Mouse (Mus musculus) cerebellum, postnatal 4 days (tissue): ENCODE measurements around the gene Huwe1.

Experiments
- DNase-seq, 2 experiments: peaks; one replicate each; pipeline ENCODE4 v3.0.0; 2022; ENCODE audit warnings: low spot score in 2 of 2, mixed read lengths in 1 of 2

Gene Huwe1

DNA sequence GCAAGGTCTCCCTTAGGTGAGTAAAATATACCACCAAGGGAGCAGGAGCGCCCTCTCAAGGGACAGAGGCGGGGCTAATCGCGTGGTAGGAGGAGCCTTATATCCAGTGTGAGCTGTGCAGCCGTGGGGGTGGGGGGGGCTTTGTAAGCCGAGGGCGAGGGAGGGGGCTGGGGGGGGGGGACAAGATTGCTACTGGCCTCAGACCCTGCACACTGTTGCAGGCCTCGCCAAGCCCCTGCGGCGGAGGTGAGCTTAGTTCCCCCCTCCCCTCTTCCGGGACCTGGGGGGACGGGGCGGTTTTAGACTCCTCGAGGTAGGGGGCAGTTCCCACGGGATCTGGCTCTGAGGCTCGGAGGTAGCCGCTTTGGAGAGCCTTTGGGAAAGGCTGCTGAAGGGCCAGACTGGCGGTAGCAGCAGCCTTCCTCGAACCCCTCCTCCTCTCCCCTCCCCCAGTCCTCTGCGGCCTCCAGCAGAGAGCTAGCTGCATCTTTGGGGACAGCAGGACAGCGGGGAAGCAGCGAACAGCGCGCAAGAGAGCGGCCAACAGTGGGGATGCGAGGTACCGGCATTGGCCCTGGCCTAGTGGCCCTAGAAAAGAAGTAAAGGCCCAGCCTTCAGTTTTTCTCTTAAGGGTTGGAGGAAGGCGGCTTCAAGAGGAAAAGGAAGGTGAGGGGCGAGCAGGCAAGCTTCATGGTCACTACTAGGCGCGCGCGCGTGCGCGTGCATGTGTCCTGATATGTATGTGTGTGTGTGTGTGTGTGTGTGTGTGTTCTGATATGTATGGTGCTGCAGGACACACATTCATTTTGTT, at the start of gene Huwe1:
Gene Huwe1, plus strand, starts transcription at position 107 of the 811 bp plus-strand sequence.
- DNase-seq, result peak; percentile 25 to 74

DNA sequence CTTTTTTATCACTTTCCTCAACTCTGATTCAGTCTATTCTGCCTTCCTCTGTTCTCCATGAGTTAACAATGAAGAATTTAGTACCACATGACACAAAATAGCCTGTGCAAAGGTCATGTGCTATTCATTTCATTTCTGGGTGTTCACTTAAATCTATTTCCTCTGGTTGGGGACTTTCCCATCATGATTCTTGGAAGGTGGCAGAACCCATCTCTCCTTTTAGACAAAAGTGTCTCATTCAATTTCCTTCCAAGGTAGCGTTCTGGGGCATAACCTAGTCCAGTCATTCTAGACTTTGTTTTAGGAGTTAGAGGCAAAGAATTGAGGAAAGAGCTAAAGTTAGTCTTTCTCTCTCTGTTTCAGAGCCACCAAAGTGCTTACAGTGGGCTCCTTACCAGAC, 20.3 kb upstream of the Huwe1 start:
- no peak for DNase-seq

DNA sequence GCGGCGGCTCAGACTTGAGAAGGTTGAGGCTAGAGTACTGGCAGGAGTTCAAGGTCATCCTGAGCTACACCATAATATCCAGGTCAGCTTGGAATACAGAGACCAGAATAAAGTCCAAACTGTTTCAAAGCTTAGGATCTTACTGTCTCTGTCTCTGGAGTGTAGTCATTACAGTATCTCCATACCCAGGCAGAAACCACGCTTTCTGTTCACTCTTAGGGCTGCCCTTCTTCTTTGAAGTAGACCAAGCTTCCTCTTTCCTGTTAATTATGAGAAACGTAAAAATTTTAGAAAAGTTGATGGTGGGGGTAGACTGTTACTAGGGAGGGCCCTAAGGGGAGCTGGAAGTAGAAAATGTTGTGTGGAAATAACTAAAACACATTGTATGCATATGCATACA, 17.7 kb upstream of the Huwe1 start:
- no peak for DNase-seq

DNA sequence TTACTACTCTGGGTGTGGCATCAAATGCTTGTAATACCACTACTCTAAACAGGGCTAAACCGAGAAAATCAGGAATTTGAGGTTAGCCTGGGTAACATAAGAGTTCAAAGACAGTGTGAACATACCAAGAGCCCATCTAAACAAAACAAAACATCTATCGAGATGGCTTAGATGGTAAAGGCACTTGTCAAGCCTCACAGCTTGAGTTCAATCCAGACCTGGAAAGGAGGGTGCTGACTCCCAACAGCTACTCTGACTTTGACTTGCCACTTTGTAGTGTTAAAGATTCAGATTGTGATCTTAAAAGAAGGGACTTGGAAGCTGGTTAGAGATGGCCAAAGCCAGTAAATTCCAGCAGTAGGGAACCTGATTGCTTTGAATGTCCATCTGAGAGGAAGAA, 7.8 kb upstream of the Huwe1 start:
- DNase-seq, result no peak

DNA sequence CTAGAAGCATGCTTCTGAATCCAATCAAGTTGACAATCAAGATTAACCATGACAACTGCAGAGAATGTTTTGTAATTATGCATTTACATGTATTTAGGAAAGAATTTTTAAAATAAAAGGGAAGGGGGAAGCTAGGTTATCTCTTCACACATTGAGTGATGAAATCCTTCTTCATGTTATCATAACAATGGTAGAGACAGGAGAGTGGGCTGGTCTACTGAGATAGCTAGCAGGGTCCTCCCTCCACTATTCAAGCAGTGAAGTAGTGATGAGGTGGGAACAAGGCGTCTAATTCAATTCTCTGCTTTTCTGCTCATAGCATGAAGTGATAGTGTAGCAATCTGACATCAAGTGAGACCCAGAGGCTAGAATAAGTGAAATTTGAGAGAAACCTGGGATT, 2.6 kb upstream of the Huwe1 start:
- DNase-seq, result no peak

DNA sequence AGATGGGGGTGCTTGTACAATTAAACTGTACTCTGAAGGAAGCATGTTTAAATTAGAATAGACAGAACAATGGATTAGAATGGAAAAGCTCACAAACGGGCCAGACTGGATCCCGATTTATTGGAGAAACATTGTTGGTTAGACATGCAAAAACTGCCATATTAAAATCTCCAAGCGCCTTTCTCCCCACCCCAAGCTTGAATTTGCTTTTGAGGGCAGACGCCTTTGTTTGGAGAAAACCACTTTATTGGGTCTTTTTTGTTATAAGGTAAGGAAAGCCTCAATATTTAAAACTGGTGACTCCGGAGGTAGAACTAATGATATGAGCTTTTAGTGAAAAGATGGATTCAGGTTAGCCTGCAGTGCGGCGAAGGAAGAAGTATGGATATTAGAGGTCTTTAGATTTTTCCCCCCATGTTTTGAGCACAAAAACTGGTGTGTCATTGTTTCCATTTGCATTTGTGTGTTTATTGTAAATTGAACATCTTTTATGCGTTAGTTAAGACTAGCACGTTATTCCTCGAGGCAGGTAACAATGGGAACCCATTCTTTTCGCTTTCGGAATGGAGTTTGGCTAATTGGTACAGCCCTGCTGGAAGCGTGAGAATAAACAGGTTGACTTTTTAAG, 1.8 kb downstream of the Huwe1 start:
- DNase-seq, result peak in 1 of 2 experiments; percentile 1

DNA sequence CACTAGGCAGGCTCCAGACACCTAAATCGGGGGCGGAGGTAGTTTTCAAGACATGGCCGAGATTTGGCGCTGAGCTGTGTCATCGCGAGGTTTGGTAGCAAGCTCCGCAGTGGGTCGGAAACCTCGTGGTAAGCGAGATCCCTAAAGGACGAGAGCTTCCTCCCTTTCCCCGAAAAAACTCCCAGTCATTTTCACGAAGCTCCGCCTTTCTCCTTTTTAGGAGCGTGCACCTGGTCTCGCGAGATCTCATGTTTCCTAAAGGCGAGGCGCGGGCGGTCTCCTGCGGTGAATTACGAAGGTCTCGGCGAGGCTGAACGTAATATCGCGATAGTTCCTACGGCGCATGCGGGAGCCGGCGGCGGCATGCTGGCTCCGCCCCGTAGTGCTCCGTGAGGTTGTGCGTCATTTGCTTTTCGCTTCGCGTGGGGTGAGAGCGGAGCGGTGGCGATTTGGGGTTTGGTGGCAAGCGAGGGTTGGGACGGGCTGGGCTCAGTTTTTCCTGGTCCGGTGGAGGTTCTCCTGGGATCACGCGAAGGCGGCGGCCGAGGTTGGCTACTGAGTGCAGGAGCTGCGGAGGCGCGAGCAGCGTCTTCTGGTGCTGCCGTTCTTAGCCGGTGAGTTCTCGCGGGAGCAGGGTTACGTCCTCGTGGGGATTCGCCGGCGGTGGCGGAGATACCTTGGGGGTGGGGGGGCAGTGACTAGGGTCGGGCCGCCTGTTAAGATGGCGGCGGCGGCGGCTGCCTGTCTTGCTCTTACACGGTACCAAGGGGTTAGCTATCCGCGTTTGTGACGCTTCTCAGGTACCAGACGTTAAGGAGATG, 2.6 kb downstream of the Huwe1 start:
- peak; percentile 69 to 89 for DNase-seq

DNA sequence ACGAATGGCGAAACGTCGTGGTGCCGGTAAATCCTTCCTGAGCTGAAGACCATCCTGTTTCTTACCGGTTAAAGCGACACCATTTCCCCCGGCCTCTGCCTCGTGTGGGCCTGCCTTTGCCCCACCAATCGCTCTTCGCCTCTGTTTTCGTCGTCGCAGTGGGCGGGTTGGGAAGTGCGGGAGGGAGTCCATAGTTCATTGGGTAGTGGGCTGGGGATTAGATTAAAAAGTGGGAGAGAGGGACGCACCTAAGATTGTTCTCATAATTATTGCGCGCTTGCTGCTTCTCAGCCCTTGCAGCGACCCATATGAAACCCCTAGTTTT, 3.1 kb downstream of the Huwe1 start:
- DNase-seq, result peak in 1 of 2 experiments; percentile 46

DNA sequence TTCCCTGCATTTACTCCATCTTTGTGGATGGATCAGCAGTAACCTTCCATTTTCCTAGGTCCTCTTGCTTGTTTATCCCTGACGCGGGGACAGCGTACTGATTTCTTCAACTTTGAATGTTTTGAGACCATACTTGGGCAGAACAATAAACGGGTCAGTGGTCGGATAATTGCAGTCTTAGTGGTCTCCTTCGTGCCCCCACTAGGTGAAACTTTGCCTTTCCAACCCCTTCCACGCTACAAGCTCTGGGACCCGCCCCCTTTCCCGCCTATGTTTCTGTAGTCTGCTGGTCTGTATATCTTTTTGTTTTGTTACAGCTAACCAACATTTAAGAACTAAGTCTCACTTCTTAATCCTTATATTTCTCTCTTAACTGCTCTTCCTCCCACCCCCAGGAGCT, 3.8 kb downstream of the Huwe1 start:
- DNase-seq, result no peak

DNA sequence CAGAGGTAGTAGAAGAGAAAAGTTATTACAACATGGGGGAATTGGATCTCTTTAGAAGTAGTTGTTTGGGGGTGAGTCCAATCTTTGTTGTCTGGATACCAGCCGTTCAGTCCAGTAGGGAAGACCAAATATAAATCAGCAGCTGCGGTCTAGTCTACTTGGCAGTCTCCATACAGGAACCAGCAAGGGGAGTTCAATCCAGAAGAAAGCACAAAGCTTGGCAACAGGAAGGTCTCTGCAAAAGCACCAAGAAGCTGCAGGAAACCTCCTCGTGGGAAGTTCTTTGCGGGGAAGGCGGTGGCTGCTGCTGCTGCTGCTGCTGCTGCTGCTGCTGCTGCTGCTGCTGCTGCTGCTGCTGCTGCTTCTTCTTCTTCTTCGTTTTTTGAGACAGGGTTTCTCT, 10.9 kb downstream of the Huwe1 start:
- DNase-seq, result no peak

DNA sequence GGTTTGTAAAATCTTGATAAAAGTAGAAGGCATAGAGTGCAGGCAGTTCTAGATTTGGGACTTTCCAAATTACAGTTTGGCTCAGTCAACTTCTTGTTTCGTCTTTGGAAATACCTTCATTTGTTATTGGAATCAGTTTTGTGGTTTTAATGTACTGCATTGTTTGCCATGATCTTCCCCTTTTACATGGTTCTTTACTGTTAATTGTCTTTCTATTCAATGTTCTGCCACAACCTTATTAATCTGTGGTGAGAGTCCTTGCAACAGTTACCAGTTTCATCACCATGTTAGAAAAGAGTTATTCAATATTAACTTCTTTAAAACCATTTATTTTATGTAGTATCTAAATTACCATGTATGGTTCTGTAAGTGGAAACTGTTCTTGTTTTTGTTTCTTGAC, 13.0 kb downstream of the Huwe1 start:
- DNase-seq, result no peak

DNA sequence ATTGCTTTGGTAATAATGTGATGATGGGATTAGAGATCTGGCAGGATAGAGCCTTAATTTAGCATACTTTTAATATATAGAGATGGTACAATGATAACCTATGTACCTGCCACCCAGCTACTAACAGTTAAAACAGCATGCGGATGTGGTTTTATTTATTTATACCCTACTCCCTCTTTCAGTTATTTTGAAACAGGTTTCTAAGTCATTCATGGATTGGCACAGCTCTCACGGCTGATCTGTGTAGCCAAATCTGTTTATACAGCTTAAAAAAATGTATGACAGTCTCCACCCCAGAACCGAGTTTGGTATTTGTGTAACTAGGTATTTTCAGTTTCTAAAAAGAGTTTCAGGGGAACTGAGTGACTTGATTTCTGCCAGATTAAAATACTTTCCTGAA, 17.1 kb downstream of the Huwe1 start:
- no peak for DNase-seq

DNA sequence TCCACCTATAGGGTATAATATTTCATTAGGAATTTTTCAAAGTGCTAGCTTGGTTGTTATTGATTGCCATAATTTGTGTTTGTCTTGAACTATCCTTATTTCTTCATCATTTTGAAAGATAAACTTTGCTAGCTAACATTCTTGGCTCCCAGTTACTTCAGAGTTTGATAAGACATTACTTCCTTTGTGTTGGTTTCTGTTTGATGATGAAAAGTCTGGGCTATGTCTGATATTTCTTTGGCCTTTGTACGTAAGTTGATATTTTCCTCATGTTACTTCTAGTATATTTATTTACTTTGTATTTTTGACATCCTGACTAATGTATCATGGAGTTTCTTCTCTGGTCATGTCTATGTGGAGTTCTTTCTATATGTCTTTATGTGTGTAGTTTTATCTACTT, 28.4 kb downstream of the Huwe1 start:
- DNase-seq, result no peak

DNA sequence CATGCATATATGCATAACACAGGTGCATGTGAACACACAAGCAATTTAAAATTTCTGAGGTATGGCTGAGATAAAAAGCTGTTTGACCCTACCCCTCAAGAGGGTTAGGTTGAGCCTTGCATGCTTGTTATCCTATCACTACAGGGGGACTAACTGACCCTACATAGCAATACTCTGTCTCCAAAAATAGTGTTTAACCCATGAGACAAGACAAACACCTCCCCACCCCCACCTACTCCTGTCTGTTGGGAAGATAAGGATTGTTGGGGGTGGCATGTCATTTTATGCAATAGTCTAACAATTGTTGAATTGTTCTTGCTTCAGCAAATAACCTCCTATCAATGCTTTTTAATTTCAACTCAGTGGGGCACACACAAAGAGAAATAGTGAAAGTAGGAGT, 30.7 kb downstream of the Huwe1 start:
- DNase-seq, result no peak

DNA sequence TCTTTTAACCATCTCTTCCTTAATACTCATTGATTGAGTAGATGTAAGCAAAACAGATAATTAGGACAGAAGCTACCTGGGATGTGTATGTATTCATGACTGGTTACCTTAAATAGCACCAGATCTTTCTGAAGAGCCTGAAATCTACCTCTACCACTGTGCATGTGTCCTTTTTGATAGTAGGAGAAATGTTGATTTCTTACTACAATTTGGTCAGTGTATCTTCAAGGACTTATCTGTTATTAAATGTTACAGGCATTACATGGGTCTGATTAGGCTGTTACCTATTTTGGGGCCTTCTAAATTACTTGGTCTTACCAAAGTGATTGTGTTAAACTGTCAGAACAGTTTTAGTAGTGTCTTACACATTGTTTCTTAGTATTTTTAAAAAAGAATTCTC, 32.4 kb downstream of the Huwe1 start:
- no peak for DNase-seq

DNA sequence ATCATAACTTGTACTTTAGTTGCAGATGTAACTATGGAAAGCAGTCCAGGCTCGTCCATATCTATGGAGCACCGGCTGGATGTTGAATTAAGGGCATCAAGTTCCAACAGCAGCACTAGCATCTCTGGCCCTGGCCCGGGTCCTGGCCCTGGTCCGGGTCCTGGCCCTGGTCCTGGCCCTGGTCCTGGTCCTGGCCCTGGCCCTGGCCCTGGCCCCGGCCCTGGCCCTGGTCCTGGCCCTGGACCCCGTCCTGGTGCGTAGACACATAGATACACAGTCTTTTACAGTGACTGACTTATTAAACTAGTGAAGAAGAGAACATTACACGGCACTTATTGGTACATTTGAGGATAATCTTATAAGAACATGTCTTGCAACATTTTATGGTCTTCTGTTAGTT, 58.8 kb downstream of the Huwe1 start:
- DNase-seq, result no peak

DNA sequence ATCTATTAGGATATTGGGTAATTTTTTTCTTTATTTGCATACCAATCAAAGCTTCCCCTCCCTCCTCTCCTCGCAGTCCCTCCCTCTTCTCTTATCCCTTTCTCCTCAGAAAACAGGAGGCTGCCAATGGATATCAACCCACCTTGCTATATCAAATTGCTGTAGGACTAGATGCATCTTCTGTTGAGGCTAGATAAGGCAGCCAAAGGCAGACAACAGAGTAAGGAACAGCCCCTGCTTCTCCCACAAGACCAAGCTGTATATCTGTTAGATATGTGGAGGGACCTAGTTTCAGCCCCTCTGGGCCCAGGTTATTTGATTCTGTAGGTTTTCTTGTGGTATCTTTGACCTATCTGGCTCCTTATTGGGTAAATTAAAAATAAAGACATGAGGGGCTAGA, 110.1 kb downstream of the Huwe1 start:
- DNase-seq, result no peak

DNA sequence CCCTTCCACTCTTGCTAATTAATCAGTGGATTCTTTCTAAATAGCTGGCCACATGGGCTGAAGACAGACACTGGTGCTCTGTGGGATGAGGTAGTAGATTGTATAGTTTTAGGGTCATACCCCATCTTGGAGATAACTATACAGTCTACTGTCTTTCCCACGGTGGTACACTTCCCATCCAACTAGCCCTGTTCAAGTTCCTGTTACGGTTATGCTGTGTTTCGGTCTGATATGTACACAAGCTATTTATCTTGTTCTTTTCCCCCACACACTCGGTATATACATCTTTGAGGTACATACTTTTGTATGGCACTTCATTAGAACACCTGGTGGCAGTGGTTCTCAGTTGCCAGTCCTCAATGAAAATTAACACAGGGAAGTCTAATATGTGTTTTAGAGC, 111.7 kb downstream of the Huwe1 start:
- no peak for DNase-seq

DNA sequence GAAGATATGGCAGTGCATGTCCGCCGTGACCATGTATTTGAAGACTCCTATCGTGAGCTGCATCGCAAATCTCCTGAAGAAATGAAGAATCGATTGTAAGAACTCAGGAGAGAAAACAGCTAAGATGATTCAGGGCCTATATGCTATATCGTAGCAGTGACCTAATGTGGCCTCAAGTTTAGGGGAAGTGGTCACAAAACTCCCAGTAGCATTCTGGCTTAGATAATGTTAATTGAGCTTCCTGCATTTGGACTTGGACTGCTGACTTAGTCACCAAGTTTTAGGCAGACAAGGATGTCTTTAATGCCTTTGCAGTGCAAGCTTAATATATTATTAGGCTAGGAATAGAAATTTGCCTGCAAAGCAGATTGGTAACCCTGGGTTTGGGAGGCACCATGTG, 128.8 kb downstream of the Huwe1 start:
- no peak for DNase-seq

DNA sequence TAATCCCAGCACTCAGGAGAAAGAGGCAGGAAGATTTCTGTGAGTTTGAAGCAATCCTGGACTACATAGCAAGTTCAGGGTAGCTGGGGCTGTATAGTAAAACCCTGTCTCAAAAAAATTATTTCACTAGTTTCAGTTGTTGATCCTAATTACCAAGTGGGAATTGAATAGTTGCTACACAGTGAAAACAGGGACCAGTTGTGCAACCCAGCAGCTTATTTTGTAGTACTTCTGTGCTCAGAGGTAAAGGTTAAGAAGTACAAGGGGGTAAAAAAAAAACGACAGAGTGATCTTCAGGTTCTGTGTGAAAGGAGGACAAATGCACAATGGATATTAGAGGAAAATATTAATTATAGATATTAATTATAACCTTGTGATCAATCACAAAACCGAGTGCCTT, 138.2 kb downstream of the Huwe1 start:
- no peak for DNase-seq

DNA sequence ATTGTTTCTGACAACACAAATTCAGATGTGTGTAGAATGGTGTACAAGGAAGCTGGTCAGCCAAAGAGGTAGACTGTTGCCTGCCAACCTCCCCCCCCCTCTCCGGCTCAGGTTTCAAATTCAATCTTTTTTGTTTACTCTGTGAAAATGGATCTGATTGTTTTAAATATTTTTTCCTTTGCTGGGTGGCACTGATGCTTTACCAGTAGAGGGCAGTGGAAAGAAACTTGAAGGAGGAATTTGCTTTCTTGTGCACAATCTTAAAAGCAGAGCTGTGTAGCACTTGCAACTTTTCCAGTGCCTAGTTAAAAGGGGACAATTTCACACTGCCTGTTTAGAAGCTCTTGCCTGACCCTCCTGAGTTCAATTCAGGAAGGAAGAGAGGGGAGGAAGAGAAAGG, 146.4 kb downstream of the Huwe1 start:
- DNase-seq, result no peak

DNA sequence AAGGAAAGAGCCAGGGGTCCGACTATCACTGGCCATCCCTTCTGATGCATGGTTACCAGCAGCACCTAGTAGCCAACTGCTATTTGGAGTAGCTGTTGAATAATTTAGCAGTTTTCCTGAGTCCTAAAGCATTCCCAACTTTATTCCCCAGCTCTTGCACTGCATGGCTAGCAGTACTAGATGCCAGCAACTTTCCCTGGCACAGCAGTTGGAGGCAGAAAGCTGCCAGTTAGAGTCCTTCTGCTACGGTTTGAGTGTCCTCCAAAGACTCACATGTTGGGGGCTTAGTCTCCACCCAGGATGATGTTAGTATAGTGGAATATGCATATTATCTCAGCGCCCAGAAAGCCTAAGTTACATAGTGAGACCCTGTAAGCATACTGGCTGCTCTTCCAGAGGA, 147.2 kb downstream of the Huwe1 start:
- DNase-seq, result no peak

DNA sequence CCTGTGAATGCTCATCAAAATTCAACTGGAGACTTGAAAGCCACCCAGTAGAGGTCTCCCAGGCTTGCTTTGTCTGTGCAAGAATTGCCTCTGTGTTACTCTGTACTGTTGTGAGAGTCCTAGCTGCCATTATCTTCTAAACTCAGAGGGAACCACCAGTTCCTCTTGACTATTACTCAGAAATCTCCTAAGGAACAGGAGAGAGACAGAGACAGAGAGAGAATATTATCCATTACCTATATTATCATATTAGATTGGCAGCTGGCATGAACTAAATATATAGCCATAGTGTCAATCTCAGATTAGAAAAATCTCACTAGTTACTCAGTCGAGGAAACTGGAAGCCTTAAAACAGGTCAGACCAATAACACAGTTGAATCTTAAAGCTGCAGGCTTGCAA, 149.6 kb downstream of the Huwe1 start:
- no peak for DNase-seq
